Mouse (Mus musculus) lung, postnatal 25 days (tissue): ENCODE data around the gene Ano1.

Experiments used
- DNase-seq: peaks from one replicate; pipeline ENCODE4 v3.0.0; 2022; ENCODE audit warnings: low spot score

The Ano1 gene

DNA sequence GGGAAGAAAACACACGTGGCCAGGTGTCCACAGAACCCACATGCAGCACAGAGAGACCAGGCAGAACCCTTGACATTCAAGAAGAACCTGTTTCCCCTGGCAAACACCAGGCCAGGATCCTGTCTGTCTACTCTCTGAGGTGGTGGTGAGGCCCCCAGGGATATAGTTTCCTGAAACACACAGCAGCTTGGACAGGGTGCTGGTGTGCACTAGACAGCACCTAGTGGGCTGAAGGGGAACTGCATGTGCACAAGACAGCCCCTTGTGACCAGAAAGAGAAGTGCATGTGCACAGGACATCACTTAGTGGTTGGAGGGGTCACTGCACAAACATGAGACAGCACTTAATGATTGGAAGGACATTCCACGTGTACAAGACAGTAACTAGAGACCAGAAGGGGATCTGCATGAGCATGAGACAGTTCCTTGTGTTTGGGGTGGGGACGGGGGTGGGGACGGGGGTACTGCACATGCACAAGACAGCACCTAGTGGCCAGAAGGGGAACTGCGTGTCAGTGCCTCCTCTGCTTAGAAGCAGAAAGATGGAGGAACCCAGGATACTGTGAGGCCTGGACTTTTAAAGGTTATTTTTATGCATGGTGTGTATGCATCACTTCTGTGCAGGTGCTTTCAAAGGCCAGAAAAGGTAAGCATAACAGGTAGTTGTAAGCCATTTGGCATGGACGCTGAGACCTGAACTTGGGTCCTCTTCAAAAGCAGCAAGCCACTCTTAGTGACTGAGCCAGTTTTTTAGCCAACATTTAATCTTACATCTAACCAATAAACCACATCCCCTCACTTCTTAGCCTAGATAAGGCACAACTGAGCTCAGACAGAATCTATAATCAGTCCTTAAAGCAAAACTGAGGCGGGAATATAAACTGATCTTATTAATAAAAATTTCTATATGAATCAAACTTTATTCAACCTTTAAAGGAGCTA, 54.7 kb downstream of the Ano1 start:
- peak; percentile 46 for DNase-seq

DNA sequence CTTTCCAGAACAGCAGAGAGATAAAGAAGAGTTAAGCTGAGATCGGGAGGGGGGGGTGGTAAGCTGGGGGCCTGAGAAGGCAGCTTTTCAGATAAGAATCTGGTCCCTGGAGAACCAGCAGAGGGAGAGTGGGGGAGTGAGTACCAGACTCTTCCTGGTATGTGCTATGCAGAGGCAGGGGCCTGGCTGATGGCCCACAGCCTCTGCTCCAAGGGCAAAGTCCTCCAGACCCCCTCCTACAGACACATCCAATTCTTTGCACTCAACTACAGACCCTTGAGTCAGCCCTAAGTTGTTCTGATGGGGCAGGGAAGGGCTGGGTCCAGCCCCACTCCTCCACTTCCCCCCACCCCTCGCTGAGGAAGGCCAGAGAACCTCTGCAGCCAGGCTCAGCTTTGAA, 61.9 kb downstream of the Ano1 start:
- DNase-seq: no peak

DNA sequence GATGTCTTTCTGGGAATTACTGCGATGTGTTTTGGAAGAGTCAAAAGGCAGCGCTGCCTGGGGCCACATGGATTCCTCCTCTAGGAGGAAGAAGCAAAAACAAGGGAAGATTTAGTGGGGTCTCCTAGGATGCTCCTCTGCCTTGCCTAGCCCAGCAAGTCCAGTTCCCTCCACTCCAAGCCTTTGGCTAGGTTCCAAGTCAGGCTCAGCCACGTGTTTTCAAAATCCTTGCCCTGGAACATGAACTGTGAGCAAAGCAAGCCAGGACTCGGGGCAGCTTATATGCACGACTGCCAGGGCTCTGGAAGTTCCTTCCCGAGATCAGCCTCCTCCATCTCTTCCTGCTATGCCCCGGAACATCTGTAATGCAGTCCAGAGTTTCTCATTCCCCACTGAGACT, 62.6 kb downstream of the Ano1 start:
- DNase-seq: no peak

DNA sequence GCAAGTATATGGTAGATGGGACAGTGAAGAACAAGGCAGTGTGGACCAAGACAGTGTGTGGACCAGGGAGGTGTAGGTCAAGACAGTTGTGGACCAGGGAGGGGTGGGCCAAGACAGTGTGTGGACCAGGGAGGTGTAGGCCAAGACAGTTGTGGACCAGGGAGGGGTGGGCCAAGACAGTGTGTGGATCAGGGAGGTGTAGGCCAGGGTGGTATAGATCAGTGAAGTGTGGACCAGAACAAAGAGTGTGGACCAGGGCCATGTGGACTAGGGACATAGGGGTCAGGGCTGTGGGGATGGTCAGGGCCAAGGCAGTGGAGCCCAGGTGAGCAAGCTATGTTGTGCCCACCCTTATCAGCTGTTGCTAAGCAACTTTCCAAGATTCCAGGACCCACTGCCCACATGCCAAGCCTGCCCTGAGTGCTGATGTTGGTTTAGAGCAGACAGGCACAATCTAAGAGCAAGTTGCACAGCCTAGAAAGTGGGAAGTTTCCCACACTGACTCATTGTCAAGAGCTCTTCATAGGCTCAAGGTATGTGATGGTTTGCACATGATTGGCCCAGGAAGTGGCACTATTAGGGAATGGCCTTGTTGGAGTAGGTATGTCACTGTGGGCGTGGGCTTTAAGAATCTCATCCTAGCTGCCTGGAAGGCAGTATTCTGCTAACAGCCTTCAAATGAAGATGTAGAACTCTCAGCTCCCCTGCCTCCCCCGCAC, 64.0 kb downstream of the Ano1 start:
- no peak for DNase-seq

DNA sequence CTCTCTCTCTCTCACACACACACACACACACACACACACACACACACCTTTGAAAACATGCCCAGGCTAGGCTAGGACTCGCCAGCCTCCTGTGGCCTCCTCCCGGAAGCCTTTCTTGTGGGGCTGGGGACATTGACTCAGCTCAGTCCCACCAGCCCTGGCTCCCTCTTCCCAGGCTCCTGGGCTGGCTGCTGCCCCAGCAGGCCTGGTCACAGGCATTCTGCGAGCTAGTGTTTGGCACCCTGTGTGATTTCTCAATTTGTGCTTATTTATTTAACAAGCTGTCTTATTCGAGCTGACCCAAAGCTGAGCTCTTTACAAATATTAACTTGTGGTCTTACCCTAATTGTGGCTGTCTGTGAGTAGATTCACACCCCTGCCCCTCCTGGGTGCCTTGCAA, 66.8 kb downstream of the Ano1 start:
- DNase-seq: no peak

DNA sequence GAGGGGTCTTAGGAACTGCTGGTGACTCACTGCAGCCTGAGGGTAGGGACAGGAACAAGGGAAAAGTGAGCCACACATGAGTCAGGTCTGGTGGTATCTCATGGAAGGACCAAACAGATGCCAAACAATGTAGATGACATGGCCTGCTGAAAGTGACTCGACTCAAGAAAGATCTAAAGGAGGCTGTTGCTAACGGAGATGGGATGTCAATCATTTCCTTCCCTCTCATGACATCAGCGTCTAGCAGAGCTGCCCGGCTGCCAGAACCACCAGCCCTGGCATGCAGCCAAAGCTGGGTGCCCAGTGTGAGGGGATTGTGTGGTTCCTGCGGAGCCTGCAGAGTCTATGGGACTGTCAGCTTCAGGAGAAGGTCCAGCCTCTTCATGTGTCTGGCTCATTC, 67.3 kb downstream of the Ano1 start:
- DNase-seq: peak; percentile 43

DNA sequence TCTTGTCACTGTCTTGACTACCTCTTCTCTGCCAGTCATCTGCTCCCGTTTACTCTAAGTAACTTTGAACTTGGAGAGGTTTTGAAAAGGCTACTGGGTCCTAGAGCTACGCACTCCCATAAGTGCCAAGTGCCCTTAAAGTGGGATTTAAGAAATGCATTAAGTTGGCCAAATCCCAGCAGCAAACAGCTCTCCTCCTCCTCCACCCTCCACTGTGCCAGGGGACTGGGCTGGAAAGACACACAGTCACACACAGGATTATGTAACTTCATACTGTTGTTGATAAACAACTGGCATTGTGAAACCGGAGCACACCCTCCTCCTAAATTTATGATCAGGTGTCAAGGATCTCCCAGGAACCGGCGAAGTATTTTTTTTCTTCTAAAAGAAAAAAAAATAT, 71.7 kb downstream of the Ano1 start:
- DNase-seq: peak; percentile 42

DNA sequence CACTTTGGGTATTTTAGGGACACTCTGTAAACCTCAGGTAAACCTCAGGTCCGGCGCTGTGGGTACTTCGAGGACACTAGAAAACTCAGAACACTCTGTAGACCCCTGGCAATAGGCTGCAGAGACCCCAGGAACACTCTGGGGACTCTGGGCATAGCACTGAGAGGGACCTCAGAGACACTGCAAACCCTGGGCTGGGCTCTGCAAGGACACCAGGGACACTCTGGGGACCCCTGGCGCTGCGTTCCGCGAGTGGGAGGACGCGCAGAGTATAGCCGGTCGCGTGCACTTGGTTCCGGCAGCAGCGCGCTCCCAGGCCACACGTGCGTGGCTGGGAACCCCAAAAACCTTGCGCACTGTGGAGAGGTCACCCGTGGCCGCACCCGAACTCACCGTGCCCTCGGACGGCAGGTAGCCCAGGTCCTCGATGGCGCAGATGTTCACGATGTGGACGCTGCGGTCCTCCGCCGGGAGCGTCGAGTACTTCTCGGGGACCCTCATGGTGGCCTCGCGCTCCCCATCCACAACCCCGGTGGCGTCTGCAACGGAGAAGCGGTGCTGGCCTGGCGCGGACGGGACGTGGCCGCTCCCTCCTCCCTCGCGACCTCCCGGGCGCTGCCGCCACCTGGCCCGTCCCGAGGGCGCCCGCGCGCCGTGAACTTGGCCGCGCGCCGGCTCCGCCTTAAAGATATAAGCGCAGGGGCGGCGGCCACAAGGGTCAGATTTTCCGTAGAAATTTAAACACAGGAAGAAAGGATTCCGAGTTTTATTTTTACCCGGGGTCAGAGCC, 73.3 kb downstream of the Ano1 start:
- DNase-seq: no peak

DNA sequence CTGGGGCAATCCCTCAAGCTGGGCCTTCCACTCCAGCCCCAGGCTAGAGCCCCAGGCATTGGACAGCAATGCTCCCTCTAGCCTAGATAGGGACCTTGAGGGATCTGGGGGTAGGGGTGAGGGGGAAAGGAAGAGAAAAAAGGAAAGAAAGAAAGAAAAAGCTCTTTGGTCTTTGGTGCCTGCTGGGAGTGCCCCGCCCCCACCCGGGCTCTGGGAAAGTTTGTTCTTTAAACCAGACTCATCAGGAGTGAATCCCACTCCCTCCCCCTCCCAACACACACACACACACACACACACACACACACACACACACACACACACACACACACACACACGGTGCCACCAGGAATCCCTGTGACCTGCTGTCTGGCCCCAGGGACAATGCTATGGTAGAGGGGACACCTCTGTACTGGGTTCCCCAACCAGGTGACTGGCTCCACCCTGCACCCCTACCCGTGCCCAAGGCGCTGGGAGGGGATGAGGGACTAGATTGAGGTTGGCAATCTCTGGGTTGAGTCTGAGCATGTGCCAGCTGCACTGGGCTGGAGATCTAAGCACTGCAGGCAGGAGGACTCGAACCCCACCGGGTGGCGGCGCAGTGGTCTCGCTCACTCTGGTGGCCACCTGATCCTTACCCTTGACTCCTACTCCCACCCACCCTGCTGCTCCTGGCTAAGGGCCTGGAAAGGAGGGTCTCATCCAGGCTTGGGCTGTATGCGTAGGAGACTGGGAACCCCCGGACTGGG, 74.3 kb downstream of the Ano1 start:
- no peak for DNase-seq

DNA sequence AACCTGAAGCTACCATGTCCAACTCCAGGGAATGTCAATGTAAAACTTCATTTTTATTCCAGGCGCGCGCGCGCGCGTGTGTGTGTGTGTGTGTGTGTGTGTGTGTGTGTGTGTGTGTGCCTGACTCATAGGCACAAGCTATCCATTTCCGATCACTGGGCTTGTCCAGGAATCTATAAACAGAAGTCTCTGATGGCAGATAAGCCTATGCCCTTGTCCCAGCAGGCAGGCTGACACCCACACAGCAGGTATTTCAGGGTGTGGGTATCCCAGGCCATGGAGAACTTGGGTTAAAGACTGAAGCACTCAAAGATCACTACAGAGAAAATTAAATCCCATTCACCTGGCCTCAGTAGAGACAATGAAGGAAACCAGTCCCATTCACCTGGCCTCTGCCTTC, 76.1 kb downstream of the Ano1 start:
- DNase-seq: no peak

DNA sequence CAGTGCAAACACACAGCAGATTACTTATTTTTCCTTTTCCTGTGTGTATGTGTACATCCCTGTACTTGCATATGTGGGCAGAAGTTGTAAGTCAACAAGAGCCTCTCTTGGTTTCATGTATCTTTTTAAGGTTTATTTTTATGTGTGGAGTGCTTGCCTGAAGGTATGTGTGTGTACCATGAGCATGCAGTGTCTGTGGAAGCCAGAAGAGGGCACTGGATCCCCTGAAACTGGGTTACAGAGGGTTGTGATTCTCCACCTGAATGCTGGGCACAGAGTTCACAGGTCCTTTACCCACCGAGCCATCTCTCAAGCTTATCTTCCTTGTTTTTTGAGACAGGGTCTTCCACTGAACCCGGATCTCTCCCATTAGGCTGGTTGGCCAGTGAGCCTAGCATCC, 81.9 kb downstream of the Ano1 start:
- no peak for DNase-seq

DNA sequence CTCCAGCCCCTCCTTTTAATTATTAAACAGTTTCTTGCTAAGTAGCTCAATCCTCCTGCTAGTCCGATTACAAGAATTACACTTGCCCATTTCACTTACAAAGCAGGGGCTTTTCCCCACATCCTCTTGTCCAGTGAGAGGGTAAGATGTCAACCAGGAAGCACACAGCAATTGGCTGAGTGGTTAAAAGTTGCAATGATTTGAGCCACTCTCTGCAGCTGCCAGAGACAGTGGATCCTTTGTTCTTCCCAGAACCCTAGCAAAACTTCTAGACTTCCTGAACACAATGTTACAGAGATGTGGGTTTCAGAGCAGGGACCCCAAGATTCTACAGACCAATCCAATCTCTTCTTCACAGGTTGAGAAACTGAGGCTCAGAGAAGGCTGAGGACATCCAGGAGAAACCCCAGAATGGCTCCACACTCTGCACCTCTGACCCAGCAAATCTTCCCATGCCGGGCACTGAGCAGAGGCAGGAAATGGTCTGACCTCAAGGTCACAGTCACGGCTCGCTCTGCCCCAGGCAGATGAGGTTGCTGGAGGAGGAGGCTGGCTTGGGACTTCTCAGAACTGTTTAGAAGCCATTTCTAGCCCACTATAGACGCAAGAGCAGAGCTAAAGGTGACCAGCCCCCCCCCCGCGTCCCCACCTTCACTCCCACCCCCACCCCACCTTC, 83.0 kb downstream of the Ano1 start:
- DNase-seq: no peak

DNA sequence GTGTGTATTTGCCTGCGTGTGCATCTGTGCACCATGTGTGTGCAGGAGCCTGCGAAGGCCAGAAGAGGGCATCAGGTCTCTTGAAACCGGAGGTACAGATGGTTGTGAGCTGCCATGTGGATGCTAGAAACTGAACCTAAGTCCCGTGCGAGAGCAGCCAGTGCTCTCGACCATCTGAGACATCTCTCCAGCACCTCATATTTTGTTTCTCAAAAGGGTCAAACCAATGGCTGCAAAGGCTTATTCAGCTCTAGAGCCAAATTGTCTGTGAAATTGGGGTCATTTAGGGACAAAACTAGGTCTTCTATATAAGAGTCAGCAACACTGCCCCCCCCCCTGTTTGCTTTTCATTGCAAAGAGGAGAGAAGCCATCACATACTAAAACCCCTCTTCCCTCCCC, 84.7 kb downstream of the Ano1 start:
- peak; percentile 39 for DNase-seq

DNA sequence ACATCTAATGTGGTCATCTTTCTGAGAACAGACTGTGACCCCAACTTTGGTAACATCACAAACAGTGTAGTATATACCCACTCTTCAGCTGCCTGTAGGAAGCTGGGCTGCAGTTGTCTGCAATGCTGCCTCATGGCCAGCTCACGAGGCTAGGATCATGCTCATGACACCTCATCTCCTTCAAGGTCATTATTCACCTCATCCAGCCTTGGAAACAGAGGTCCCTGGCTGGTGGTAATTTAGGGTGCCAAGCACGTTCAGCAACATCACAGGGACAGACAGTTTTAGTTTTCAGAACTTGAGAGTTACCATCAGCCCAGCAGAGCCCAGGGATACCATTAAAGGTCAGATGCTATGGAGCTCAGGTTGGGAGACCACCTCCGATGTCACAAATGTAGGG, 86.2 kb downstream of the Ano1 start:
- no peak for DNase-seq

DNA sequence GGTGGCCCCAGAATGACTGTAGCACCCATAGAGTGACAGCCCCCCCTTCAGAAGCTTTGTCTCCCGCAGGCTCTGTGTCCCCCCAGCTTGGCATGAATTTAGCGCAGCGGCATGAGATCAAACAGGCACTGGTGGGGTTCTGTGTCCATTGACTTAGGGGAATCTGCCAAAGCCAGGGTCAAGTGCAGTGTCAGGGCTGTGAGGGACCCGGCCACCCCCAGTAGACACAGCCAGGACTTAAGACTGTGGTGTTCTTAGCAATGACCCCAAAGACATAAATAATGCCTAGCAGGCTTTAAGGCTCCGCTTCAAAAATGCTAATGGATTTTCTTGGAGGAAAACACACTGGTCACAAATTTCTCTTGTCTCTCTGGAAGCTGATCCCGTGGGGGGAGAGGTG, 88.2 kb downstream of the Ano1 start:
- DNase-seq: no peak

DNA sequence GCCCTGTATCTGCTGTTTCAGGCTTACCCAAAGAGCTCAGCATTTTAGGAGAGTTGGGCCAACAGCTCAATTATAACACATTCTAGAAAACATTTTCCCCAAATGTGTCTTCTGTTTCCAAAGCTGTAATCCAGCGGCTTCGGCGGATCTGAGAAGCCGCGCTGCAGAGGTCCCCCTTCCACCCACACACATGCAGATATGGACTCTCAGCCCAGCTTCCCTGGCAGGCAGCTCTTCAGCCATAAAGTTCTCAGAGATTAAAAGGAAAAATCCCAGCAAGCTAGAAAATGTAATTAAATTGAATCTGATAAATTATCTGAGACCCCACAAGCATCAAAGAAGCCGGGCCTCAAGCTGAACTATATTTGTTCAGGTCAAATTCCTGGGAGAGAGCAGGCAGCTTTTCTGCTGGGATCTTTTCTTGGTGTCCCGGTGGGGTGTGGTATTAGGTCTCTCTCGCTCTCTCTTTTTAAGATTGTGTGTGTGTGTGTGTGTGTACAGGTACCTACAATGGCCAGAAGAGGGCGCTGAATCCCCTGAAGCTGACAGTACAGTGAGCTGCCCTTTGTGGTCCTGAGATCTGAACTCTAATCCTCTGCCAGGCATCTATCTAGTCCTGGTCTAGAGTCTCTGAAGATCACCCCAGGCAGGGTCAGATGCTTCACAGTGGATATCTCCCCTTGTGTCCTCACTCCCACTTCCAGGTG, 95.4 kb downstream of the Ano1 start:
- no peak for DNase-seq

DNA sequence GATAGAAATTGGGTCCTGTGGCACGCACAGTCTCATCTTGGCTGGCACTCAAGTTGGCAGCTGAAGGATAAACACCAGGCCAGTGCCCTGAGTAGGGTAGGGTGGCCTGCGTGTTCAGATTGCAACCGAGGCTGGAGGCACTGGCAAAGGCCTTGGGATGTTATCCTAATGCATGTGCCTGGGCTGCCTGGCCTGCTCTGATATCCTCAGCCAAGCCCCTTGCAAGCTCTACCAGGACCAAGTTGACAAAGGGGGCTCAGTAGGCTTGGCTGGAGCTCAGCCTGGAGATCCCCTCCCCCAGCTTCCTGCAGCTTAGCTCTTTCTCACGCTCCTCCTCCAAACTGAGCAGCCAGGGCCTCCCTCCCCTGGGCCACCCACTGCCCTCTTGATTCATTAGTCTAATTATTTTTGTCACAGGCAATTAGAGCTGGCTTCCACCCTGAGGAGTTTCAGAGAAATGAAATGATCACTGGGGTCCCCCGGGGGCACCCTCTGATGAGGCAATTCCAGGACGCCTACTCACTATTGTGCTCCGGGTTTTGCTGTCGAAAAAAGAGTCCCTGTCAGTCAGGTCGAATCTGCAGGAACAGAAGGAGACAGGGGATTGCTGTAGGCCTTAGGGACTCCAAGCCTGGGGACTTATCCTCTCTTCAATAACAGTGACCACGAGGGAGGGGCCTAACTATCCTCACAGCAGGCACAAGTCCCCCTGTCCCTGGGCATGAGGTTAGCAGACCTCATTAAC, 97.9 kb downstream of the Ano1 start:
- DNase-seq: no peak

DNA sequence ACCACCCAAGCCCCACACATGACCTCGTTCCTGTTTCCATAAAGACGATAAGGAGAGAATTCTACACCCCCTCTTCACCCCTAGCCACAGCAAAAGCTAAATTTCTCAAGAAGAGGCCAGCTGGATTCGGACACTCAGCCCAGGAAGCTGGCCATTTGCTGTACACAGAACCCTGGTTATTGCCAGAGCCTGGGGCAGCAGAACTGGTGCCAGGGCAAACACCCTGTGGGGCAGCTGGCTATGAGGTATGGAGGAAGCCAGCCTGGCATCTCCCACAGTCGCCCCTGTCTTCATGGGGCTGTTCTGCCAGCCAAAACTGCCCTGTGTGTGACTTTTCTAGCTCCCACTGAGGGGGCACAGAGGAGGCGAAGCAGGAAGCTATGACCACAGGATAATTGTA, 104.2 kb downstream of the Ano1 start:
- DNase-seq: no peak

DNA sequence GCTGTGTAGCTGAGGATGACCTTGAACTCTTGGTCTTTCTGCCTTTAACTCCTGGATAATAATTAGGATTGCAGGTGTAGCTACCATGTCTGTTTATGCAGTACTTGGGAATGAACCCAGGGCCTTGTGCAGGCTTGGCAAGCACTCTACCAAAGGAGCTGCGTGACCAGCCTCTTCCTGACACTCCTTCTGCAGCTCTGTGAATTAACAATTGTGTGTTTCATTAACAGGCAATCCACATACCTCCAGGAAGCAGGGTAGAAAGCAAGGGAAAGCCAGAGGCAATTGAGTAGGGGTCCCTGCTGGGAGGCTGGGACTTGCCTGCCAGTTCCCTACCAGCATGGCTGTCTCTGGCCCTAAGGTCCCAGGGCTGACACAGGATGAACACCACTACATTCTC, 111.0 kb downstream of the Ano1 start:
- no peak for DNase-seq

DNA sequence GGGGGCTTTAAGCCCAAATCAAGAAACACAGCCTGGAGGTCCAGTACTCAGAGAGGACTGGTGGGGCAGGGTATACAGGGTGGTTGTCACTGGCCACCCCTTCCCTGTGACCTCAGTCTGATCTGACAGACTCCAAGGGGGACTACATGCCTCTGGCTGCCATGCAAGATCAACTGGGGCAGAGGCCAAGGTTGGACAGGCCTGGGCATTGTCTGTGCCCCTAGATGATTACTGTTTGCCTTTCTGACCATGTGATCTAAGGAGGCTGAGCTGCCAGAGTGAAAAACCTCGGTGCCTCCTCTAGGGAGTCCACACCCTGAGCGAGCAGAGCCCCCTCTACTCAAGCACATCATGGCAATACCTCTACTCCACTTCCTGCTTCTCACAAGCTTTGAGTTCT, 115.8 kb downstream of the Ano1 start:
- no peak for DNase-seq
